Mouse (Mus musculus) cerebellum, adult 2 months (tissue): Measurements from ENCODE around the gene Sacm1l.
A peak's percentile ranks its signal among the peaks of the same experiment; 100 is the strongest.

Experiments used
- CTCF ChIP-seq: fragments of 200-500 bp; IDR thresholded peaks from 2 replicates; pipeline ENCODE4 v1.5.1; 2011; ENCODE audit warnings: low read depth, mild to moderate bottlenecking, control low read depth, low read length, moderate library complexity, borderline replicate concordance; ENCODE audit not compliant: insufficient read depth
- POLR2A ChIP-seq: fragments of 200-500 bp; IDR thresholded peaks from 2 replicates; pipeline ENCODE4 v1.6.1; 2011; ENCODE audit warnings: low read length, control low read depth, borderline replicate concordance; ENCODE audit not compliant: insufficient read depth

DNA sequence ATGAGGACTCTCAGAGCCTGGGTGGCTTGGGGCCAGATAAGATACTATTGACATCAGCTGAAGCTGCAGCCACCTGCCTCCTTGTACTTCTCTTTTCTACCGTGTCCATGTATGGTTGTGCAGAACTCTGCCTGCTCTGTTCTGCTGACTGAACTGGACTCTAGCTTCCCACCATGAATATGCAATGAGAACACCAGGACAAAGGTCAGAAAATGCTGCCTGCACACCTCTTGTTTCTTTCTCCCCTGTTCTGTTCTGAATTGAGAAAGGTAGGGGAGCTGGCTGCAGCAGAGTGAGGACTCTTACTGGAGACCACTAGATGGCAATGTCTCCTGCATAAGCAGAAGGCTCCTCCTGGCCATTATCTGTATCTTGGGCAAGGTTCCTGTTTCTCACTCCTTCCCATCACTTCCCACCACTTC is 109.1 kb downstream of the Sacm1l start:
- TF ChIP-seq CTCF (peak; percentile 56; the same call in 1 of the 2 replicates), POLR2A (no peak)
